Mouse (Mus musculus) ES-Bruce4 (cell line): ENCODE measurements around the gene Hdgf.

Source experiments
- CTCF ChIP-seq: IDR thresholded peaks from one replicate; pipeline ENCODE4 v1.8.1; 2011; ENCODE audit warnings: low read depth, low read length
- POLR2A ChIP-seq: IDR thresholded peaks from one replicate; pipeline ENCODE4 v1.8.1; 2011; ENCODE audit warnings: low read length; ENCODE audit not compliant: insufficient read depth

DNA sequence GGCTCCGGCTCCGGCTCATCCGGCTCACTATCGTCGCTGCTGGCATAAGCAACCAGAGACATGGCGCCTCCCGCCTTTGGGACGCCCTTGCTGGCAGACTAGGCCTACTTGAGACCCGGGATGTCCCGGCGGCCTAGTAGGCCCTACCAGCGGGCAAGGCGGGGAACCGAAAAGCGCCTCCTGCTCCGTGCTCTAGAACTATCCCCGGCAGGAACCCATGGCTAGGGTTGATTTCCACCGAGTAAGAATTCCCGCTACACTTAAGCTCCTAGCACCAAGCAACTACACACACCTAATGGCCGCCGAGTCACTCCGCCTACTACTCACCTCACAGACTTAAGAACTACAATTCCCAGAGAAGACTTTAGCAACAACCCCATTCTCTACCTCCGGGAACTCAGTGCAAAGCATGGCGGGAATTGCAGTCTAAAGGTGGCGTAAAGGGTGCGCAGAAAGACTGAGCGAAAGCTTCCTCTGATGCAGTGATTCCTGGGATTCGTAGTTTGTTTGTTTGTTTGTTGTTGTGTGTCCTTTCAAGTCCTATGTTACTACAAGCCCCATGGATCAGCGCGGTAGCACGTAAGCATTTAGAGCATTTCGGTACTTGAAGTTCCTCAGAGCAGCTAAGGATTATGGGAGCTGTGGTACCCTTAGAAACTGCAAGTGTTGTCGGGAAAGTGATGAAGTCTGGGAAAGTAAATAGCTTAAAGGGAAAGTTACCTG, 20.7 kb upstream of the Hdgf start, which contains the start of gene Prcc:
- no peak for TF ChIP-seq CTCF
- TF ChIP-seq POLR2A: no peak
